8 mouse cellular contexts compared by ENCODE assay signal in genomic region chr7:34195632-34196031, GRCm38 (mm10). TPM values are rescaled to one million over a fixed set of nuclear protein-coding genes. Genes with fewer than 3 reads are reported as not detected.
DNase-seq lines count a peak whose midpoint lies in the region; ATAC-seq and TF ChIP-seq lines count a peak whose summit lies in the region.

No protein-coding gene starts in this region.

- peak; percentile 40 for DNase-seq in lung, postnatal 0 days (ENCODE audit: low spot score)
- DNase-seq in lung, postnatal 10 days: no peak
- DNase-seq in naive thymus-derived CD4-positive, alpha-beta T cell, adult 2 months (ENCODE audit: low read depth): peak; percentile 38
- no peak for DNase-seq in gastrocnemius, adult 18-20 months (ENCODE audit: low spot score)
- no peak for DNase-seq in right cerebral cortex, adult 18-20 months
- DNase-seq in layer of hippocampus, adult 9-11 months: no peak

- H3K9ac ChIP-seq in lung, postnatal 0 days (replicated peaks; ENCODE audit: low read depth): peak overlapping the region; percentile 92
- peak overlapping the region; percentile 72 for H3K9ac ChIP-seq in hindbrain, embryonic 16.5 days (ENCODE audit: low read depth, low read length)

- ATAC-seq in lung, postnatal 0 days: 0 out of 2 replicates have a peak, but pooled peaks have one; percentile 34
- no peak for ATAC-seq in hindbrain, embryonic 16.5 days

- TF ChIP-seq CTCF in lung, postnatal 0 days (IDR thresholded peaks at IDR 0.05): peak; percentile 65

- no peak for TF ChIP-seq EP300 in lung, postnatal 0 days (IDR thresholded peaks at IDR 0.05)

- no peaks in the 10 kb centered on the region for H3K27me3 ChIP-seq in lung, postnatal 0 days (replicated peaks; ENCODE audit: insufficient read depth, low read length)
- H3K27me3 ChIP-seq in hindbrain, embryonic 16.5 days (replicated peaks; ENCODE audit: control insufficient read depth, insufficient read depth, low read length): no peaks in the 10 kb centered on the region

- H3K4me3 ChIP-seq in lung, postnatal 0 days (ENCODE audit: low read depth, low read length): peak overlapping the region; percentile 92
- H3K4me3 ChIP-seq in brown adipose tissue, adult 24 weeks (ENCODE audit: insufficient read depth, low read depth, low read length): peak overlapping the region; percentile 84
- H3K4me3 ChIP-seq in hindbrain, embryonic 16.5 days (ENCODE audit: low read length): peak overlapping the region; percentile 62

- H3K4me1 ChIP-seq in lung, postnatal 0 days (ENCODE audit: insufficient read depth, low read depth, low read length): 0 out of 2 replicates have a peak, but pooled peaks cover 4% of the 10 kb centered on the region
- H3K4me1 ChIP-seq in brown adipose tissue, adult 24 weeks (ENCODE audit: control insufficient read depth, insufficient read depth, insufficient read length, low read length): peaks cover 2% of the 10 kb centered on the region; the same call in 1 of the 2 replicates
- H3K4me1 ChIP-seq in hindbrain, embryonic 16.5 days (ENCODE audit: control insufficient read depth, insufficient read depth, low read depth, low read length): peaks cover 8% of the 10 kb centered on the region

- H3K4me2 ChIP-seq in lung, postnatal 0 days (replicated peaks; ENCODE audit: low read depth, low read length): peak overlapping the region; percentile 75
- H3K4me2 ChIP-seq in hindbrain, embryonic 16.5 days (ENCODE audit: low read length): peak overlapping the region; percentile 90

- H3K36me3 ChIP-seq in lung, postnatal 0 days (ENCODE audit: insufficient read depth, low read length): peaks cover 9% of the 10 kb centered on the region; the same call in 1 of the 2 replicates
- H3K36me3 ChIP-seq in hindbrain, embryonic 16.5 days (ENCODE audit: control insufficient read depth, insufficient read depth, low read length): peaks cover 11% of the 10 kb centered on the region

- no peak overlapping the region for H3K27ac ChIP-seq in lung, postnatal 0 days (ENCODE audit: low read length)
- peak overlapping the region; percentile 52; the same call in 1 of the 2 replicates for H3K27ac ChIP-seq in brown adipose tissue, adult 24 weeks (replicated peaks; ENCODE audit: low read depth, low read length)
- H3K27ac ChIP-seq in hindbrain, embryonic 16.5 days (ENCODE audit: low read depth, low read length): no peak overlapping the region; the same call in 1 of the 2 replicates

- H3K9me3 ChIP-seq in lung, postnatal 0 days (ENCODE audit: low read length): no peaks in the 10 kb centered on the region
- 0 out of 2 replicates have a peak, but pooled peaks cover 2% of the 10 kb centered on the region for H3K9me3 ChIP-seq in hindbrain, embryonic 16.5 days (ENCODE audit: control insufficient read depth, low read length)

- 45% methylated on average over 3 of the region's 3 CpGs for WGBS in lung, postnatal 0 days
- 57% methylated on average over 3 of the region's 3 CpGs for WGBS in hindbrain, embryonic 16.5 days

RNA-seq across cellular contexts. Expression of gene Pdcd2l, which starts 0.8 kb away (rescaled TPM):
- 34.0 and 37.9 TPM in 2 replicates for polyA plus RNA-seq in lung, postnatal 0 days (2015; fragmentation: Nextera tagmentation; extraction: Ambion mirVana)
- 11.5 and 22.8 TPM in 2 replicates for polyA plus RNA-seq in brown adipose tissue, adult 24 weeks (2012; ENCODE audit: insufficient read depth, insufficient read length, missing spikeins)
- 76.2 and 87.3 TPM in 2 replicates for polyA plus RNA-seq in hindbrain, embryonic 16.5 days (2015; fragmentation: Nextera tagmentation; extraction: Ambion mirVana)
- 10 to 100 TPM; 13.7 to 15.0 TPM for total RNA-seq in gastrocnemius, adult 18-20 months (2021)

RNA-seq across cellular contexts. Expression of gene Uba2, which starts 26.2 kb away (rescaled TPM):
- 82.8 and 91.2 TPM in 2 replicates for polyA plus RNA-seq in lung, postnatal 0 days (2015; fragmentation: Nextera tagmentation; extraction: Ambion mirVana)
- 39.0 and 39.9 TPM in 2 replicates for polyA plus RNA-seq in brown adipose tissue, adult 24 weeks (2012; ENCODE audit: insufficient read depth, insufficient read length, missing spikeins)
- polyA plus RNA-seq in hindbrain, embryonic 16.5 days (2015; fragmentation: Nextera tagmentation; extraction: Ambion mirVana): 145 and 159 TPM in 2 replicates
- total RNA-seq in gastrocnemius, adult 18-20 months (2021): 10 to 100 TPM; 32.8 to 37.1 TPM

RNA-seq across cellular contexts. Expression of gene Gpi1, which starts 34.5 kb away (rescaled TPM):
- polyA plus RNA-seq in lung, postnatal 0 days (2015; fragmentation: Nextera tagmentation; extraction: Ambion mirVana): 122 and 123 TPM in 2 replicates
- 1,085 and 1,523 TPM in 2 replicates for polyA plus RNA-seq in brown adipose tissue, adult 24 weeks (2012; ENCODE audit: insufficient read depth, insufficient read length, missing spikeins)
- polyA plus RNA-seq in hindbrain, embryonic 16.5 days (2015; fragmentation: Nextera tagmentation; extraction: Ambion mirVana): 355 and 401 TPM in 2 replicates
- 100 to 1,000 TPM; 946 to 968 TPM for total RNA-seq in gastrocnemius, adult 18-20 months (2021)

RNA-seq across cellular contexts. Expression of gene Gm6096, which starts 55.2 kb away (rescaled TPM):
- polyA plus RNA-seq in lung, postnatal 0 days (2015; fragmentation: Nextera tagmentation; extraction: Ambion mirVana): not detected in 2 replicates
- polyA plus RNA-seq in brown adipose tissue, adult 24 weeks (2012; ENCODE audit: insufficient read depth, insufficient read length, missing spikeins): not detected in 2 replicates
- polyA plus RNA-seq in hindbrain, embryonic 16.5 days (2015; fragmentation: Nextera tagmentation; extraction: Ambion mirVana): 0.71 TPM in 1 of 2 replicates, not detected in the other
- not detected for total RNA-seq in gastrocnemius, adult 18-20 months (2021)

Comparison
In these comparisons a context has a peak if more than half of its experiments do, and no peak if none do; other contexts are left out.
1. DNase-seq: peak in lung, postnatal 0 days (single experiment) and naive thymus-derived CD4-positive, alpha-beta T cell, adult 2 months (single experiment); none in lung, postnatal 10 days (single experiment), gastrocnemius, adult 18-20 months (single experiment), right cerebral cortex, adult 18-20 months (single experiment) and layer of hippocampus, adult 9-11 months (single experiment).
2. Peak in every context shown above with its lines, with median percentiles within 50 percentile points of each other: H3K4me3 ChIP-seq.